Mouse (Mus musculus) cerebellum, adult 11 months (tissue): ENCODE data around the gene Rheb.
A peak's percentile ranks its signal among the peaks of the same experiment; 100 is the strongest.
"Not testable (repeated sequence)": the region's sequence is repeated elsewhere in the genome, so short reads cannot be mapped to it uniquely, and the experiment has no call there.

Source experiments
- DNase-seq: peaks from one replicate; pipeline ENCODE4 v3.0.0; 2022

Rheb gene

GRCm38 (mm10) chr5:24841662-24842273 lies 656 bp downstream of the Rheb start:
- DNase-seq = no peak

DNA sequence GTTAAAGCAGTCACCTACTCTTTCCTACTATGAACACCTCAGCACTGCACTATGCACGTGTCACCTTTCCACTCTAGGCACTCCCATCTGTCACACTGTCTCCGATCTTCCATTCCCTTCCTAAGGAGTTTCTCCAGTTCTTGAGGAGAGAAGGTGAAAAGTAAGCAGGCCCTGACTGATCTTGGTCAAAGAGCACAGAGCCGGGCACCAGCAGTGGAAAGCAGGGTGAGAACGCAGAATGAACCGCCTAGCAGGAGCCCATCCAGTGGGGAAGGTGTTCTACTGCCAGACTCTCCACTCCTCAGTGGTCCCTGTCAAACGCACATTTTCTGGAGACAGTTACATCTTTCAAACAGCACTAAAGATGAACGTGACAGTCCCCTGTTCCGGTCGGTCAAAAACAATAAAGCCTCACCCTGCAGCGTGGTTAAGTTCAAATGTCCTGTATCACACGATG lies 1.4 kb downstream of the Rheb start:
- DNase-seq = no peak

GRCm38 (mm10) chr5:24834491-24834890 lies 7.9 kb downstream of the Rheb start:
- no peak for DNase-seq

DNA sequence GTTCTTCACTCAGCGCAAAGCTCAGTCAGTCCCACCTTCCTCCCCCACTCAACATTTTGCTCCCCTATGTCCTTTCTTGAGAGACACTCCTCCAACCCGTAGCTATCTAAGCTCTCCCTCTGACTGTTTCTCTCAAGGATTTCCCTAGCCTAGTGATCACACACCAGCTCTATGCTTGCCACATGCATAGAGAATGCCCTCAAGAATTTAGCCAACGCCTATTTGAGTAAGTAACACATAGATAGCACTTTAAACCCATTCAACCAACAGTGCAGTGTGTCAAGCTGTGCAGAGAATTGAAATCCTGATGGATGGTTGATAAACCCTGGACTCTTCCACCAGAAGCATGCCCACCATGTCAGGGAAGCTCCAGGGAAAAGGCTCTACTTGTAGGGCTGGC lies 10.5 kb downstream of the Rheb start:
- no peak for DNase-seq

DNA sequence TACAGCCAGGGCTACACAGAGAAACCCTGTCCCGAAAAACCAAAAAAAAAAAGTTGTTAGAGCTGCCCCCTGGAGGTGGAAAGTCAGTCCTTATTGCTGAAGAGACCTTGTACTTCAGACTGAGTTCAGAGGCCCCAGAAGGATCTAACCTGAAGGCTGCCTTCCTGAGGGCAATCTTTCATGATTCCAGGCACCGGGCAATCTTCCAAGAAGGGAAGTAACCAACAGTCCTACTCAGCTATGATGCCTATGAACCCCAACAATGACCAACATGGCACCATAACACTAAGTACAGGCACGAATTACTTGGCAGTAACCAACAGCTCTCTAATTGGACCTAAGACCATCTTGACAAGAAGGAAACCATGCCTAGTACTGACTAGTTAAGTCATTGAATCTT lies 14.0 kb downstream of the Rheb start:
- DNase-seq = no peak

DNA sequence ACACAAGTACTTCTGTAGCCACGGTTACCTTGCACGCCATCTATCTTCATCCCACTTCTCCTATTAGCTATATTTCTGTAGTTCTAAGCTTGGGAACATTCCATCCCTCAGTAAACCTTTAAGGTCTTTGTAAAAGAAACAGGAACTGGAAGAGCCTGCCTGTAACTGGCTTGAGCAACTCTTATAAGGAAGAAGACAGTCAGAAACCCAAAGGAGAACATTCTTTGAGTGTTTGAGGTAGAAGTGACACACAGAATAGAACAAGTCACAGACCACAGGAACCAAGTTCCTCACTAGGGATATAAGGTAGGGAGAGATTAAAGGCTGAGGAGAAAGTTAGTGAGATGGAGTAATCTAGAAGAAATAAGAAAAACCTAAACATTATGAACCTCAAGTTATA lies 15.3 kb downstream of the Rheb start:
- no peak for DNase-seq

GRCm38 (mm10) chr5:24826056-24826770 lies 16.2 kb downstream of the Rheb start:
- no peak for DNase-seq

- no peak for DNase-seq
Measured at GRCm38 (mm10) chr5:24825365-24826055, 16.9 kb downstream of the Rheb start.

- DNase-seq = no peak
Measured at GRCm38 (mm10) chr5:24823864-24824405, 18.5 kb downstream of the Rheb start.

GRCm38 (mm10) chr5:24822781-24823180 lies 19.6 kb downstream of the Rheb start:
- DNase-seq = peak; percentile 29

DNA sequence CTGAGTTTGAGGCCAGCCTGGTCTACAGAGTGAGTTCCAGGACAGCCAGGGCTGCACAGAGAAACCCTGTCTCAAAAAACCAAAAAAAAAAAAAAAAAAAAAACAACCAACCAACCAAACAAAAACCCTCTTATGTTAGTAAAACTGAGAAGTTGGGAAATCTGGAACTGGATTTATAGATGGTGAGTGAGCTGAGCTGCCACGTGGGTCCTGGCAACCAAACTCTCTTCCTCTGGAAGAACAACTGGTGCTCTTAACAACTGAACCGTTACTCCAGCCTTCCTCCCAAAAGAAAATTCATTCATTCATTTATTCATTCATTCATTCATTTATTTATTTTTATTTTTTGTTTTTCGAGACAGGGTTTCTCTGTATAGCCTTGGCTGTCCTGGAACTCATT lies 20.2 kb downstream of the Rheb start:
- not testable (repeated sequence) for DNase-seq

- DNase-seq = no peak
Measured at GRCm38 (mm10) chr5:24821403-24821841, 21.0 kb downstream of the Rheb start.

GRCm38 (mm10) chr5:24820627-24821026 lies 21.8 kb downstream of the Rheb start:
- no peak for DNase-seq

DNA sequence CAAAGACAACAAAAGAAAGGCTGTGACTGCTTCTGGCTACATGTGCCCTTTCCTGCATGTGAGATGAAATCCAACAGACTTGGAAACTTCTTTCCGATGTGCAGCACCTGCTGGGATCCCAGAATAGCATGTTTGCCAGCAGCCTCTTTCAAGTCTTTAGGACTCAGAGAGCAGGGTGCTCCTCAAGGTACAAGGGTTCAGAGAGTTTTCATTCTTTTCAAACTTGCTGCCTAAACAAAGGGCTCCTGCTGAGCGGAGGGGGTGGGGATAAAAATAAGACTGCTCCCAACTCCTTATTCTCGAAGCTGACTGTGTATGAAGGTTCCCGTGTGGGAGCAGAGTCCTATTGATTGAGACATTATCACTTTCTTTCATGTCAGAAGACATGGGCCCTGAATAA lies 25.2 kb downstream of the Rheb start:
- DNase-seq = no peak

GRCm38 (mm10) chr5:24813946-24814345 lies 28.5 kb downstream of the Rheb start:
- DNase-seq = no peak

DNA sequence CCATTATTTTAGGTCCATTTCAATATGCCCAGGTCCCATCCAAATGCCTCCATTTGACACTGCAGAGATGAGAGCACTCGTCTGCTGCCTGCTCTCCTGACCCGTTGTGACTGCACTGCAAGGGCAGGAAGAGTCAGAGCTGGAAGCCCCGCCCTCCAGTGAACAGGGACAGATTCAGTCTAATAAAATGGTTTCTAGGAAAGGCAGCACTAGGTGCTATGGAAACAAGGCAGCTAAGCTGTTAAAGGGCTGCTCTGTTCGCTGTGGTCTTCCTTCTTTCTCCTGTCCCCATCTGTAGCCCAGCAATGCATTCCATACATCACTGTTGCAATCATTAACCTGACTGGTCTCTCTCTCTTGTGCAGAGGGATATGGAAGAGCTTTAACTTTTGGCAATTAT lies 29.4 kb downstream of the Rheb start:
- DNase-seq = no peak

- DNase-seq = no peak
Measured at GRCm38 (mm10) chr5:24805222-24805621, 37.2 kb downstream of the Rheb start.

DNA sequence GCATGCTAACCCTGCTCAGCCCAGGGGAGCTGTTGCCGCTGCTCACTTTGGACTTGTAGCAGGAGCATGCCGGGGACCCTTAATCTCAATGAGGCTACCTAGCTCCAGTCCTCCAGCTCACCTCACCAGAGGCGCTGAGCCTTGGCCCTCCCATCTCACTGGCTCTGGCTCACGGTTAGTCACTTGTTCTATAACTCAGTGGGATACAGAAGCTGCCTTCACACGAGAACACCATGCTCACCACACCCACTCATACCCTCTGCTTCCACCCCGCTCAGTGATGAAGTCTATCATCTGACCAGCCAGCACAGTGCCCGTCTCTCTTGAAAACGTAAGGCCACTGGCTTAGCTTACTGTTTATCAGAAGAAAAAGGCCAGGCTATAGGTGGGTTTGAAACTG lies 37.8 kb downstream of the Rheb start:
- no peak for DNase-seq

GRCm38 (mm10) chr5:24801841-24802624 lies 40.4 kb downstream of the Rheb start:
- no peak for DNase-seq

GRCm38 (mm10) chr5:24800416-24800815 lies 42.0 kb downstream of the Rheb start:
- no peak for DNase-seq

- no peak for DNase-seq
Measured at GRCm38 (mm10) chr5:24798639-24799038, 43.8 kb downstream of the Rheb start.

DNA sequence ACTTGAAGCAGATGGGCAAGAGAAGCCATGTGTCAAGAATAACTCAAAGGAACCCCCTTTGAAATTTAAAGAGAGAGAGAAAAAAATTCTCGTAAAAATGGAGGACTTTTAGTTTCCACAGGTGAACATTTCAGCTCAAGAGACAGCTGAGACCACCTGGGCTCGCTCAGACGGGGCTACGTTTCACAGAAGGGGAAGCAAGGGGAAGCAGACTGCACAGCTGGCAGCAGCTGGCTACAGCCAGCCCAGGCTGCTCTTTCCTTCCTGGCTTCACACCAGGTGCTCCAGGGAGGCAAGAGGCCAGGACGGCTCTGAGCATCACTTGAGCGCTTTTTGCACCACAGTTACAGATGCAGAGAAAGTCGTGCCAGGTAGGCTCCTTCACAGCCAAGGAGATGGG lies 44.6 kb downstream of the Rheb start:
- no peak for DNase-seq

DNA sequence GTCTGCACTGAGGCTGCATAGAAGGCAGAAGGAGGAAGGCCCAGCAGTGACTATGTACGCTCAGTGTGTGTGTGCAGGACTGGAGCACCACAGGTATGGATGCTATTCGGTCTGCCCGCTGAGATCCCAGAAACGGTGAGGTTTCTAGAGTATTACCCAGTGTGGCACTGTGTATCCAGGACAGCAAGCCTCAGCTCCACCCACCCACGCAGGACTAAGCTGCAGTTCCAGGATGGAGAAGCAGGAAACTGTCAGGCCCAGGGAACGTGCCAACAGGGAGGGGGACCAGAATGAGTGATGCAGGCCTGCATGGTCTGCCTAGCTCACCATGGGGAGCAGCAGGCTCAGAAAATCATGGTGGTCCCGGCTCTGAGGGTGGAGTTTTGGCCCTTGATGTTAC lies 49.5 kb downstream of the Rheb start:
- no peak for DNase-seq
